Mouse (Mus musculus) c-Kit-negative CD71-positive TER-119-positive erythroid progenitor cells, embryonic 14.5 days (primary cell): Measurements from ENCODE around the gene Trim62.

Experiments
- DNase-seq: peaks from one replicate; pipeline ENCODE4 v3.0.0-alpha.2; 2013; ENCODE audit warnings: low read depth, low spot score

Gene Trim62

GRCm38 (mm10) chr4:128908586-128909377, 25.4 kb downstream of the Trim62 start:
- peak; percentile 20 for DNase-seq

- DNase-seq = no peak
These were observed 26.0 kb downstream of the Trim62 start for GRCm38 (mm10) chr4:128909378-128909831.

- DNase-seq = no peak
These were observed 27.1 kb downstream of the Trim62 start for GRCm38 (mm10) chr4:128910276-128911063.

- no peak for DNase-seq
These were observed 28.7 kb downstream of the Trim62 start for GRCm38 (mm10) chr4:128912085-128912484.

GRCm38 (mm10) chr4:128913794-128914193, 30.4 kb downstream of the Trim62 start:
- DNase-seq = no peak

- DNase-seq = no peak
These were observed 33.7 kb downstream of the Trim62 start for GRCm38 (mm10) chr4:128917119-128917518.

- no peak for DNase-seq
These were observed 34.4 kb downstream of the Trim62 start for GRCm38 (mm10) chr4:128917756-128918155.

GRCm38 (mm10) chr4:128918187-128918586, 34.8 kb downstream of the Trim62 start:
- no peak for DNase-seq

GRCm38 (mm10) chr4:128919106-128919505, 35.7 kb downstream of the Trim62 start:
- DNase-seq = no peak

GRCm38 (mm10) chr4:128923603-128924002, 40.2 kb downstream of the Trim62 start:
- no peak for DNase-seq

- DNase-seq = no peak
These were observed 41.6 kb downstream of the Trim62 start for GRCm38 (mm10) chr4:128924841-128925606.

- no peak for DNase-seq
These were observed 49.4 kb downstream of the Trim62 start for GRCm38 (mm10) chr4:128932783-128933182.

- no peak for DNase-seq
These were observed 52.2 kb downstream of the Trim62 start for GRCm38 (mm10) chr4:128935595-128935994.

- DNase-seq = no peak
These were observed 59.0 kb downstream of the Trim62 start for GRCm38 (mm10) chr4:128942346-128942745.

GRCm38 (mm10) chr4:128946736-128947135, 63.4 kb downstream of the Trim62 start:
- DNase-seq = no peak

GRCm38 (mm10) chr4:128947326-128947933, 64.0 kb downstream of the Trim62 start:
- DNase-seq = no peak

GRCm38 (mm10) chr4:128948137-128948674, 64.8 kb downstream of the Trim62 start:
- DNase-seq = peak; percentile 27

GRCm38 (mm10) chr4:128949470-128950005, 66.2 kb downstream of the Trim62 start:
- DNase-seq = no peak

- no peak for DNase-seq
These were observed 67.1 kb downstream of the Trim62 start for GRCm38 (mm10) chr4:128950461-128950860.

- DNase-seq = no peak
These were observed 70.5 kb downstream of the Trim62 start for GRCm38 (mm10) chr4:128953851-128954250.
